Mouse (Mus musculus): ENCODE data around the gene Mydgf.

DNA sequence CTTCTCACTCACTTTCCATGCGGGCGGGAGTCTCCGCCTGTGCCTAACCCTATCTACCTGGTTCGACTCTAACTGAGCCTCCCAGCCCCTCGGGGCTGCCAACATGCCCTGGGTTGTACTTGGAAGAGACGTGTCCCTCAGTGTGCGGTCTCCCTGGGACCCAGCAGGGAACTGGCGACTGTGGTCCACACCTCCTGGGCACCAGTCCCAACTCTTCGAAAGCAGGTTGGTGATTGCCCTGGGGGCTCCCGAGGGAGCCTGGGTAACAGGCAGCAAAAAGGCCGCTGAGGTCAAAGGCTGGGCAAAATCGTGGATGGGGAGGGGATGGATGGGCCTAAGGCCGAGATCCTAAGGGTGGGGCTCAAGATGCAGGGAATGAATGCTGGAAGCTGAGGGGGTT lies 34.0 kb upstream of the Mydgf start:
- no peak; the same call in 1 of the 2 replicates for TF ChIP-seq CTCF (IDR thresholded peaks at IDR 0.05; ENCODE audit: low read depth)
- TF ChIP-seq EP300 (IDR thresholded peaks at IDR 0.05; ENCODE audit: low read depth): no peak

Measured in liver, embryonic 14.5 days (tissue).